Mouse (Mus musculus): ENCODE measurements around the gene Ank3. TPM values are rescaled to one million over a fixed set of nuclear protein-coding genes. Genes with fewer than 3 reads are reported as not detected.
A peak's percentile ranks its signal among the peaks of the same experiment; 100 is the strongest.

Ank3 gene
- polyA plus RNA-seq, 1 experiment from 2014 or later: 7.1 TPM

GRCm38 (mm10) chr10:69532169-69532730 is 133.7 kb downstream of the Ank3 start:
- no peaks in the 10 kb centered on the region for H3K36me3 ChIP-seq (replicated peaks; ENCODE audit: insufficient read depth, low read length)
- no peak overlapping the region for H3K9ac ChIP-seq (replicated peaks)
- no peaks in the 10 kb centered on the region for H3K9me3 ChIP-seq (ENCODE audit: low read length)
- WGBS (ENCODE audit: insufficient replicate concordance): 79% methylated on average over 10 of the region's 10 CpGs
- no peak overlapping the region for H3K4me2 ChIP-seq (ENCODE audit: low read depth, low read length)
- H3K27ac ChIP-seq (ENCODE audit: low read depth): no peak overlapping the region
- peaks cover 3% of the 10 kb centered on the region; the same call in 1 of the 2 replicates for H3K4me1 ChIP-seq (ENCODE audit: insufficient read depth)
- ATAC-seq: no peak
- H3K27me3 ChIP-seq (ENCODE audit: insufficient read depth, low read length): no peaks in the 10 kb centered on the region
- no peak overlapping the region for H3K4me3 ChIP-seq (ENCODE audit: low read depth, low read length)
- no peak for TF ChIP-seq CTCF (IDR thresholded peaks at IDR 0.05; ENCODE audit: low read depth)
- TF ChIP-seq EP300 (IDR thresholded peaks at IDR 0.05; ENCODE audit: low read depth): no peak
- DNase-seq: no peak

- H3K9ac ChIP-seq (replicated peaks): peak overlapping the region; percentile 34; the same call in 1 of the 2 replicates
- H3K9me3 ChIP-seq (ENCODE audit: low read length): no peaks in the 10 kb centered on the region
- peak; percentile 26 for DNase-seq
- H3K27me3 ChIP-seq (ENCODE audit: insufficient read depth, low read length): no peaks in the 10 kb centered on the region
- H3K4me3 ChIP-seq (ENCODE audit: low read depth, low read length): peak overlapping the region; percentile 40
- peak overlapping the region; percentile 68 for H3K4me2 ChIP-seq (ENCODE audit: low read depth, low read length)
- peaks cover 3% of the 10 kb centered on the region; the same call in 1 of the 2 replicates for H3K4me1 ChIP-seq (ENCODE audit: insufficient read depth)
- peak; percentile 85 for ATAC-seq
- H3K27ac ChIP-seq (ENCODE audit: low read depth): peak overlapping the region; percentile 30; the same call in 1 of the 2 replicates
- 13% methylated on average over 22 of the region's 22 CpGs for WGBS (ENCODE audit: insufficient replicate concordance)
- no peaks in the 10 kb centered on the region for H3K36me3 ChIP-seq (replicated peaks; ENCODE audit: insufficient read depth, low read length)
- TF ChIP-seq CTCF (IDR thresholded peaks at IDR 0.05; ENCODE audit: low read depth) (no peak), EP300 (IDR thresholded peaks at IDR 0.05; ENCODE audit: low read depth) (no peak)
Measured at GRCm38 (mm10) chr10:69533505-69534388, 135.2 kb downstream of the Ank3 start.

- TF ChIP-seq EP300 (IDR thresholded peaks at IDR 0.05; ENCODE audit: low read depth) (no peak), CTCF (IDR thresholded peaks at IDR 0.05; ENCODE audit: low read depth) (no peak)
- DNase-seq (no peak), ATAC-seq (no peak)
- 0 out of 2 replicates have a peak overlapping the region, but pooled peaks have one; percentile 40 for H3K4me3 ChIP-seq (ENCODE audit: low read depth, low read length)
- H3K27me3 ChIP-seq (ENCODE audit: insufficient read depth, low read length): no peaks in the 10 kb centered on the region
- peaks cover 3% of the 10 kb centered on the region; the same call in 1 of the 2 replicates for H3K4me1 ChIP-seq (ENCODE audit: insufficient read depth)
- peak overlapping the region; percentile 68 for H3K4me2 ChIP-seq (ENCODE audit: low read depth, low read length)
- no peaks in the 10 kb centered on the region for H3K9me3 ChIP-seq (ENCODE audit: low read length)
- 71% methylated on average over 9 of the region's 9 CpGs for WGBS (ENCODE audit: insufficient replicate concordance)
- no peak overlapping the region for H3K9ac ChIP-seq (replicated peaks)
- no peaks in the 10 kb centered on the region for H3K36me3 ChIP-seq (replicated peaks; ENCODE audit: insufficient read depth, low read length)
- H3K27ac ChIP-seq (ENCODE audit: low read depth): no peak overlapping the region
Measured at GRCm38 (mm10) chr10:69534716-69535115, 136.1 kb downstream of the Ank3 start.

- WGBS (ENCODE audit: insufficient replicate concordance): 57% methylated on average over 15 of the region's 15 CpGs
- no peak for DNase-seq
- H3K4me2 ChIP-seq (ENCODE audit: low read depth, low read length): 0 out of 2 replicates have a peak overlapping the region, but pooled peaks have one; percentile 68
Measured at GRCm38 (mm10) chr10:69535123-69535930, 136.8 kb downstream of the Ank3 start.

GRCm38 (mm10) chr10:69535931-69536200 is 137.3 kb downstream of the Ank3 start:
- no peak for TF ChIP-seq EP300 (IDR thresholded peaks at IDR 0.05; ENCODE audit: low read depth)
- TF ChIP-seq CTCF (IDR thresholded peaks at IDR 0.05; ENCODE audit: low read depth): no peak
- no peak overlapping the region for H3K27ac ChIP-seq (ENCODE audit: low read depth)
- WGBS (ENCODE audit: insufficient replicate concordance): 69% methylated on average over 4 of the region's 4 CpGs
- no peaks in the 10 kb centered on the region for H3K36me3 ChIP-seq (replicated peaks; ENCODE audit: insufficient read depth, low read length)
- H3K4me3 ChIP-seq (ENCODE audit: low read depth, low read length): no peak overlapping the region
- no peaks in the 10 kb centered on the region for H3K9me3 ChIP-seq (ENCODE audit: low read length)
- H3K4me1 ChIP-seq (ENCODE audit: insufficient read depth): peaks cover 3% of the 10 kb centered on the region; the same call in 1 of the 2 replicates
- H3K27me3 ChIP-seq (ENCODE audit: insufficient read depth, low read length): no peaks in the 10 kb centered on the region
- no peak for ATAC-seq
- no peak overlapping the region for H3K9ac ChIP-seq (replicated peaks)
- no peak overlapping the region for H3K4me2 ChIP-seq (ENCODE audit: low read depth, low read length)
- no peak for DNase-seq

More at GRCm38 (mm10) chr10:69535123-69535930, 136.8 kb downstream of the Ank3 start:
- Histone ChIP-seq H3K4me3 (ENCODE audit: low read depth, low read length) (no peak overlapping the region), H3K36me3 (replicated peaks; ENCODE audit: insufficient read depth, low read length) (no peaks in the 10 kb centered on the region), H3K9me3 (ENCODE audit: low read length) (no peaks in the 10 kb centered on the region), H3K9ac (replicated peaks) (no peak overlapping the region), H3K4me1 (ENCODE audit: insufficient read depth) (peaks cover 3% of the 10 kb centered on the region; the same call in 1 of the 2 replicates), H3K27me3 (ENCODE audit: insufficient read depth, low read length) (no peaks in the 10 kb centered on the region), H3K27ac (ENCODE audit: low read depth) (no peak overlapping the region)
- no peak for TF ChIP-seq EP300 (IDR thresholded peaks at IDR 0.05; ENCODE audit: low read depth)
- no peak for TF ChIP-seq CTCF (IDR thresholded peaks at IDR 0.05; ENCODE audit: low read depth)
- no peak for ATAC-seq

Data from liver, postnatal 0 days (tissue).